Mouse (Mus musculus) megakaryocyte, embryonic 14.5 days (primary cell): Measurements from ENCODE around the gene Zbtb18. TPM values are rescaled to one million over a fixed set of nuclear protein-coding genes. Genes with fewer than 3 reads are reported as not detected.

Source experiments
- H3K27me3 ChIP-seq: replicated peaks from 2 replicates; pipeline ENCODE3; 2012; ENCODE audit warnings: inconsistent platforms
- H3K36me3 ChIP-seq: replicated peaks from 2 replicates; pipeline ENCODE3; 2012; ENCODE audit warnings: low read length, inconsistent platforms, mixed read lengths
- H3K4me1 ChIP-seq: 2 replicates; pipeline ENCODE4 v1.6.1; 2012; ENCODE audit warnings: inconsistent platforms
- H3K4me3 ChIP-seq: replicated peaks from 2 replicates; pipeline ENCODE3; 2012; ENCODE audit warnings: moderate library complexity, mild to moderate bottlenecking, inconsistent platforms
- H3K9me3 ChIP-seq: 2 replicates; pipeline ENCODE4 v1.6.1; 2012; ENCODE audit warnings: inconsistent platforms
- FLI1 ChIP-seq: IDR thresholded peaks from 2 replicates; pipeline ENCODE4 v1.6.1; 2012; ENCODE audit warnings: low read length, inconsistent platforms, mixed read lengths
- GATA1 ChIP-seq: IDR thresholded peaks from 3 replicates; pipeline ENCODE4 v1.6.1; 2012; ENCODE audit warnings: mixed read lengths, low read length, inconsistent platforms, borderline replicate concordance
- polyA plus RNA-seq: library from polyadenylated mRNA; stranded (reverse); fragments of >175 nt; gene quantifications from 2 replicates; pipeline ENCODE4 v1.2.3, GENCODE M21; 2012; ENCODE audit warnings: low replicate concordance; ENCODE audit not compliant: insufficient read depth

The Zbtb18 gene
- polyA plus RNA-seq, 1 experiment = 3.1 TPM

DNA sequence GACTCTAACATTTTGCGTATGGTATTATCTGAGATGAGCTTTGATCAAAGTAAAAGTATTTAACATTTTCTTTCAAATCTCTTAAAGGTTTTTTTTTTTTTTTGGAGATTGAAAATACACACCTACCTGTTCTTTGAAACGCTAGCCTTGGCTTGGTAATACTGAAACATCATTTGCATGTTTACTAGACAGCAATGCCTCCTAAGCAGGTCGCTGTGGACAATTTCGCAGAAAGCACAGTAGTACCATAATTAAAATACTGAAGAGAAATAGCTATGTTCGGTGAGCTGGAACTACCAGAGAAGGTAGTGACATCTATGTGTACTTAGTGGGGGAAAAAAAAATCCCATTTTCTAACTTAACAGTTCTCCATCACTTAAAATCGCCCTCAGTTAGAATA, 12.3 kb downstream of the Zbtb18 start:
- H3K9me3 ChIP-seq = no peaks in the 10 kb centered on the region
- no peak overlapping the region for H3K4me3 ChIP-seq
- TF ChIP-seq GATA1 (no peak), FLI1 (no peak)
- peaks cover 3% of the 10 kb centered on the region for H3K27me3 ChIP-seq
- H3K36me3 ChIP-seq = no peaks in the 10 kb centered on the region
- H3K4me1 ChIP-seq = peaks cover 9% of the 10 kb centered on the region

- Histone ChIP-seq H3K9me3 (no peaks in the 10 kb centered on the region), H3K4me1 (peaks cover 9% of the 10 kb centered on the region), H3K27me3 (peaks cover 4% of the 10 kb centered on the region), H3K36me3 (no peaks in the 10 kb centered on the region), H3K4me3 (no peak overlapping the region)
- TF ChIP-seq FLI1 = no peak
- TF ChIP-seq GATA1 = no peak
These were observed 13.3 kb downstream of the Zbtb18 start for GRCm38 (mm10) chr1:177455466-177455865.

GRCm38 (mm10) chr1:177456208-177456607, 14.1 kb downstream of the Zbtb18 start:
- no peaks in the 10 kb centered on the region for H3K9me3 ChIP-seq
- peaks cover 5% of the 10 kb centered on the region for H3K27me3 ChIP-seq
- no peaks in the 10 kb centered on the region for H3K36me3 ChIP-seq
- H3K4me1 ChIP-seq = peaks cover 9% of the 10 kb centered on the region
- H3K4me3 ChIP-seq = no peak overlapping the region
- TF ChIP-seq FLI1 (no peak), GATA1 (no peak)

- peak overlapping the region; percentile 51 for H3K4me3 ChIP-seq
- TF ChIP-seq GATA1 = no peak
- no peak for TF ChIP-seq FLI1
These were observed 14.6 kb downstream of the Zbtb18 start for GRCm38 (mm10) chr1:177456772-177457171.

DNA sequence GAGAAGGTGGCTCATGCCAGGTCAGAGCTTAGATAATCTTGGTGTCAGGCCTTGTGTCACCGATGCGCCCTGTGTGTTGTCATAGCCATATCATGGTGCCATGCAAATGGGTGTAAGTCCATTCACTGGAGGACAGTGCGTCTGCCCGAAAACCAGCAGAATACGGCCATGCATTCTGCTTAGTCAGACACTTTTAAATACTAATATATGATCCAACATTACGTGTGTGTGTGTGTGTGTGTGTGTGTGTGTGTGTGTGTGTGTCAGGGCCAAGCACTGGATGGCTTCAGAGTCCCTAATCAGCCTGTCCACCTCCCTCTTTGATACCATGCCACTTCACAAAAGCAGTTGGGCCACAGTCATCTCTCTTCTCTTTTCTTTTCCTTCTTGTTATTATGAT, 15.8 kb downstream of the Zbtb18 start:
- TF ChIP-seq GATA1 (no peak), FLI1 (no peak)
- H3K4me3 ChIP-seq = peak overlapping the region; percentile 14
- H3K27me3 ChIP-seq = peaks cover 5% of the 10 kb centered on the region
- peaks cover 9% of the 10 kb centered on the region for H3K4me1 ChIP-seq
- H3K9me3 ChIP-seq = peaks cover 2% of the 10 kb centered on the region; the same call in 1 of the 2 replicates
- no peaks in the 10 kb centered on the region for H3K36me3 ChIP-seq

More at GRCm38 (mm10) chr1:177456772-177457171, 14.6 kb downstream of the Zbtb18 start:
- no peaks in the 10 kb centered on the region for H3K36me3 ChIP-seq
- peaks cover 5% of the 10 kb centered on the region for H3K27me3 ChIP-seq
- no peaks in the 10 kb centered on the region for H3K9me3 ChIP-seq
- H3K4me1 ChIP-seq = peaks cover 9% of the 10 kb centered on the region

- TF ChIP-seq GATA1 (no peak), FLI1 (no peak)
- no peaks in the 10 kb centered on the region for H3K36me3 ChIP-seq
- peaks cover 9% of the 10 kb centered on the region for H3K4me1 ChIP-seq
- H3K27me3 ChIP-seq = peaks cover 5% of the 10 kb centered on the region
- H3K9me3 ChIP-seq = peaks cover 7% of the 10 kb centered on the region
- H3K4me3 ChIP-seq = no peak overlapping the region
These were observed 16.6 kb downstream of the Zbtb18 start for GRCm38 (mm10) chr1:177458456-177459389.

GRCm38 (mm10) chr1:177459536-177459935, 17.4 kb downstream of the Zbtb18 start:
- peaks cover 14% of the 10 kb centered on the region for H3K9me3 ChIP-seq
- no peak overlapping the region for H3K4me3 ChIP-seq
- H3K4me1 ChIP-seq = peaks cover 9% of the 10 kb centered on the region
- H3K36me3 ChIP-seq = no peaks in the 10 kb centered on the region
- no peak for TF ChIP-seq GATA1
- no peak for TF ChIP-seq FLI1
- peaks cover 5% of the 10 kb centered on the region for H3K27me3 ChIP-seq

DNA sequence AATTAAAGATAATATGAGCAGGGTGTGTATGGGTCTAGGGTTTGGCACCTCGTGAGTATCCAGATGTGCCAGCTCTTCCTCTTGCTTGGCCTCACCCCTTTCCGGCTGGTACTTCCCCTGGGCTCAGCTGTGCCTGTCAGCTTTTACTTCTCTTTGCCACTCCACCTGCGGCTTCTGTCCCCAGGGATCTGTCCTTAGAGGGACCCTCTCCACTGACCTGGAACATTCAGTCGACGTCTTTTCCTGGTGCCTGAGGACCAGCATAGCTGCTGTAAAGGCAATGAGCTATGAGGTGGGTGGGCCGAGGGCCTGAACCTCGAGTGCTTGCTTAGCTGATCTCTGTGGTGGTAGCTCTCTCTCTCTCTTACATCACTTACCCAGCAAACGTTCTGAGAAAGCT, 25.0 kb downstream of the Zbtb18 start:
- Histone ChIP-seq H3K4me1 (peaks cover 17% of the 10 kb centered on the region), H3K9me3 (peaks cover 22% of the 10 kb centered on the region), H3K36me3 (no peaks in the 10 kb centered on the region), H3K27me3 (peaks cover 15% of the 10 kb centered on the region), H3K4me3 (no peak overlapping the region)
- TF ChIP-seq FLI1 = no peak
- no peak for TF ChIP-seq GATA1

GRCm38 (mm10) chr1:177468436-177468835, 26.3 kb downstream of the Zbtb18 start:
- Histone ChIP-seq H3K27me3 (peaks cover 15% of the 10 kb centered on the region), H3K36me3 (no peaks in the 10 kb centered on the region), H3K9me3 (peaks cover 18% of the 10 kb centered on the region), H3K4me3 (no peak overlapping the region), H3K4me1 (peaks cover 17% of the 10 kb centered on the region)
- TF ChIP-seq FLI1 (no peak), GATA1 (no peak)

- peaks cover 17% of the 10 kb centered on the region for H3K4me1 ChIP-seq
- H3K4me3 ChIP-seq = no peak overlapping the region
- peaks cover 16% of the 10 kb centered on the region for H3K27me3 ChIP-seq
- H3K36me3 ChIP-seq = no peaks in the 10 kb centered on the region
- TF ChIP-seq GATA1 (no peak), FLI1 (0 out of 2 replicates have a peak, but pooled peaks have one; percentile 30)
- H3K9me3 ChIP-seq = peaks cover 4% of the 10 kb centered on the region; the same call in 1 of the 2 replicates
These were observed 27.9 kb downstream of the Zbtb18 start for GRCm38 (mm10) chr1:177470091-177470490.
